Mouse (Mus musculus) ES-E14 (cell line): Measurements from ENCODE around the gene Efna2. TPM values are rescaled to one million over a fixed set of nuclear protein-coding genes. Genes with fewer than 3 reads are reported as not detected.

Experiments
- DNase-seq: peaks from one replicate; pipeline ENCODE4 v3.0.0-alpha.2; 2013; ENCODE audit warnings: low read depth, low spot score
- H3K27ac ChIP-seq: 2 replicates; pipeline ENCODE4 v1.5.1; 2012; ENCODE audit warnings: low read depth, mild to moderate bottlenecking, low read length, moderate library complexity, mixed read lengths; ENCODE audit not compliant: poor library complexity, insufficient read depth, severe bottlenecking
- H3K36me3 ChIP-seq: 2 replicates; pipeline ENCODE4 v1.6.1; 2012; ENCODE audit warnings: mild to moderate bottlenecking, low read length, moderate library complexity, mixed read lengths; ENCODE audit not compliant: control insufficient read depth, poor library complexity, insufficient read depth, severe bottlenecking
- H3K4me1 ChIP-seq, 2 experiments: fragments of 150-350 bp in 1 of 2; sonication (generic) in 1 of 2; 2 replicates each; pipeline ENCODE4 v1.6.1; 2012; ENCODE audit warnings: low read length in 2 of 2, mild to moderate bottlenecking in 1 of 2, mixed read lengths in 1 of 2; ENCODE audit not compliant: control insufficient read depth in 2 of 2, insufficient read depth in 2 of 2, poor library complexity in 1 of 2
- H3K4me3 ChIP-seq, 2 experiments: fragments of 150-350 bp in 1 of 2; sonication (generic) in 1 of 2; 2 replicates each; pipeline ENCODE4 v1.5.1; 2012; ENCODE audit warnings: low read length in 2 of 2, low read depth in 1 of 2, mild to moderate bottlenecking in 1 of 2, mixed read lengths in 1 of 2; ENCODE audit not compliant: insufficient read depth in 1 of 2, poor library complexity in 1 of 2, severe bottlenecking in 1 of 2
- H3K9ac ChIP-seq: 2 replicates; pipeline ENCODE4 v1.6.1; 2012; ENCODE audit warnings: low read depth, mild to moderate bottlenecking, low read length, mixed read lengths; ENCODE audit not compliant: poor library complexity, insufficient read depth, severe bottlenecking
- H3K9me3 ChIP-seq: fragments of 150-350 bp; sonication (generic); 2 replicates; pipeline ENCODE4 v1.6.1; 2012; ENCODE audit warnings: low read depth, mild to moderate bottlenecking, low read length; ENCODE audit not compliant: control insufficient read depth, insufficient read depth
- CHD2 ChIP-seq: IDR thresholded peaks from 2 replicates; pipeline ENCODE4 v1.6.1; 2014; ENCODE audit warnings: mild to moderate bottlenecking, low read depth, low read length, inconsistent platforms
- HCFC1 ChIP-seq: IDR thresholded peaks from 2 replicates; pipeline ENCODE4 v1.6.1; 2012; ENCODE audit warnings: low read length, inconsistent platforms, borderline replicate concordance; ENCODE audit not compliant: insufficient read depth
- MAFK ChIP-seq: IDR thresholded peaks from 2 replicates; pipeline ENCODE4 v1.6.1; 2014; ENCODE audit warnings: mild to moderate bottlenecking, low read depth, low read length, inconsistent platforms; ENCODE audit not compliant: insufficient read depth
- ZC3H11A ChIP-seq: IDR thresholded peaks from 2 replicates; pipeline ENCODE4 v1.6.1; 2012; ENCODE audit warnings: low read depth, mild to moderate bottlenecking, inconsistent platforms, low read length, borderline replicate concordance
- ZNF384 ChIP-seq: IDR thresholded peaks from 2 replicates; pipeline ENCODE4 v1.6.1; 2012; ENCODE audit warnings: low read depth, low read length, inconsistent platforms
- in situ Hi-C, 2 experiments: fragments of 600-800 bp; cut with MboI; formaldehyde crosslinking; loops; one replicate each; pipeline ENCODE4 v1.15.1; 2025; ENCODE audit warnings: low sequenced_read_pairs in 2 of 2, inconsistent platforms in 1 of 2; ENCODE audit not compliant: unreplicated experiment in 2 of 2
- total RNA-seq: library from RNA; depleted of rRNA; stranded (reverse); fragments of 300-350 nt; gene quantifications from 2 replicates; pipeline ENCODE4 v1.2.3, GENCODE M21; 2012

Gene Efna2
- total RNA-seq, 1 experiment: 2.7 TPM

GRCm38 (mm10) chr10:80167460-80168037 is 11.7 kb upstream of the Efna2 start:
- H3K27ac ChIP-seq: peak overlapping the region; percentile 98
- 0 out of 2 replicates have a peak, but pooled peaks have one; percentile 9 for TF ChIP-seq HCFC1
- no peak for TF ChIP-seq CHD2
- no peak for TF ChIP-seq ZC3H11A
- no peak for TF ChIP-seq MAFK
- no peak for TF ChIP-seq ZNF384
- peak overlapping the region; percentile 71 to 87 for H3K4me3 ChIP-seq
- peak; percentile 97 for DNase-seq
- no peaks in the 10 kb centered on the region for H3K9me3 ChIP-seq
- peaks cover 24% of the 10 kb centered on the region for H3K36me3 ChIP-seq
- peaks cover 9 to 35% of the 10 kb centered on the region in 2 experiments for H3K4me1 ChIP-seq
- peak overlapping the region; percentile 98 for H3K9ac ChIP-seq
- in situ Hi-C loops: no loop called here

GRCm38 (mm10) chr10:80168038-80168661 is 11.1 kb upstream of the Efna2 start:
- peak; percentile 94 for DNase-seq
- peak; percentile 16; the same call in 1 of the 2 replicates for TF ChIP-seq HCFC1
- peak; percentile 87 for TF ChIP-seq ZC3H11A
- TF ChIP-seq ZNF384: peak; percentile 97
- no peak for TF ChIP-seq MAFK
- no peak for TF ChIP-seq CHD2
- H3K4me1 ChIP-seq: peaks cover 9 to 30% of the 10 kb centered on the region in 2 experiments

GRCm38 (mm10) chr10:80169070-80169469 is 10.2 kb upstream of the Efna2 start:
- in situ Hi-C loops: no loop called here
- Histone ChIP-seq H3K4me1 (peaks cover 9 to 25% of the 10 kb centered on the region in 2 experiments), H3K9me3 (no peaks in the 10 kb centered on the region), H3K4me3 (peak overlapping the region; percentile 71 to 87; a peak in 3 of 4 replicates), H3K36me3 (peaks cover 24% of the 10 kb centered on the region), H3K9ac (peak overlapping the region; percentile 32; the same call in 1 of the 2 replicates), H3K27ac (no peak overlapping the region)
- DNase-seq: no peak
- TF ChIP-seq ZNF384: no peak
- no peak for TF ChIP-seq CHD2

More at GRCm38 (mm10) chr10:80168038-80168661, 11.1 kb upstream of the Efna2 start:
- Histone ChIP-seq H3K4me3 (peak overlapping the region; percentile 71 to 87), H3K36me3 (peaks cover 24% of the 10 kb centered on the region), H3K27ac (peak overlapping the region; percentile 98), H3K9me3 (no peaks in the 10 kb centered on the region), H3K9ac (peak overlapping the region; percentile 98)
- in situ Hi-C loops: no loop called here

- peaks cover 9 to 23% of the 10 kb centered on the region in 2 experiments; a peak in 3 of 4 replicates for H3K4me1 ChIP-seq
These were observed 9.6 kb upstream of the Efna2 start for GRCm38 (mm10) chr10:80169651-80170050.

More at GRCm38 (mm10) chr10:80169651-80170050, 9.6 kb upstream of the Efna2 start:
- in situ Hi-C loops: loop anchor here (10.0 kb wide), 2 partner anchors 75 to 205 kb away; partner anchors contain the start of gene Ndufs7 (in 1 of the 2)
- no peak overlapping the region for H3K9ac ChIP-seq
- no peaks in the 10 kb centered on the region for H3K9me3 ChIP-seq
- TF ChIP-seq ZNF384: 0 out of 2 replicates have a peak, but pooled peaks have one; percentile 18
- no peak for TF ChIP-seq ZC3H11A
- no peak overlapping the region for H3K4me3 ChIP-seq
- DNase-seq: no peak
- peaks cover 24% of the 10 kb centered on the region for H3K36me3 ChIP-seq
- no peak overlapping the region for H3K27ac ChIP-seq
